Mouse (Mus musculus) midbrain, embryonic 14.5 days (tissue): ENCODE results near the gene Tnfrsf9. TPM values are rescaled to one million over a fixed set of nuclear protein-coding genes. Genes with fewer than 3 reads are reported as not detected.

Experiments used
- ATAC-seq: fragments of 200-750 bp; cut with Nextera tagmentation; 2 replicates; pipeline ENCODE4 v1.8.0; 2017; ENCODE audit warnings: moderate number of reproducible peaks, moderate library complexity; ENCODE audit not compliant: low FRiP score, low TSS enrichment
- DNase-seq: peaks from one replicate; pipeline ENCODE4 v3.0.0-alpha.2; 2015
- H3K27ac ChIP-seq: fragments of 300-500 bp; sonication (generic); replicated peaks from 2 replicates; pipeline ENCODE4 v1.5.1; 2014; ENCODE audit warnings: mild to moderate bottlenecking, low read depth, low read length, moderate library complexity
- H3K27me3 ChIP-seq: fragments of 300-500 bp; sonication (generic); 2 replicates; pipeline ENCODE4 v1.6.1; 2014; ENCODE audit warnings: low read length, control low read depth, mixed read lengths; ENCODE audit not compliant: control insufficient read depth, insufficient read depth
- H3K36me3 ChIP-seq: fragments of 300-500 bp; sonication (generic); 2 replicates; pipeline ENCODE4 v1.6.1; 2014; ENCODE audit warnings: low read length, control low read depth; ENCODE audit not compliant: control insufficient read depth, insufficient read depth
- H3K4me1 ChIP-seq: fragments of 300-500 bp; sonication (generic); 2 replicates; pipeline ENCODE4 v1.6.1; 2014; ENCODE audit warnings: mild to moderate bottlenecking, antibody characterized with exemption, low read length, control low read depth; ENCODE audit not compliant: control insufficient read depth, insufficient read depth
- H3K4me2 ChIP-seq: fragments of 300-500 bp; sonication (generic); 2 replicates; pipeline ENCODE4 v1.6.1; 2014; ENCODE audit warnings: mild to moderate bottlenecking, low read length, moderate library complexity
- H3K4me3 ChIP-seq: fragments of 300-500 bp; sonication (generic); replicated peaks from 2 replicates; pipeline ENCODE4 v1.5.1; 2014; ENCODE audit warnings: low read depth, low read length
- H3K9ac ChIP-seq: fragments of 300-500 bp; sonication (generic); replicated peaks from 2 replicates; pipeline ENCODE4 v1.6.1; 2014; ENCODE audit warnings: mild to moderate bottlenecking, low read length, moderate library complexity
- H3K9me3 ChIP-seq: fragments of 300-500 bp; sonication (generic); 2 replicates; pipeline ENCODE4 v1.6.1; 2016; ENCODE audit warnings: low read length, control low read depth, mixed read lengths; ENCODE audit not compliant: control insufficient read depth
- WGBS: fragments of 180-500 bp; shearing (Covaris S2); extraction: QIAGEN DNeasy Blood & Tissue Kit; methylation state at CpG from one replicate; pipeline ENCODE4 v1.1.7; 2014; 5-methylcytosine and 5-hydroxymethylcytosine counted together
- polyA plus RNA-seq: library from polyadenylated mRNA; unstranded; fragments of >200 nt; fragmentation: Nextera tagmentation; extraction: Ambion mirVana; gene quantifications from 2 replicates; pipeline ENCODE4 v1.2.1, GENCODE M21; 2014

Tnfrsf9 gene
- polyA plus RNA-seq, 1 experiment from 2014 or later, result 0.13 TPM

- Histone ChIP-seq H3K9ac (no peak overlapping the region), H3K27ac (no peak overlapping the region), H3K4me3 (no peak overlapping the region), H3K36me3 (no peaks in the 10 kb centered on the region), H3K4me2 (no peak overlapping the region), H3K27me3 (no peaks in the 10 kb centered on the region), H3K4me1 (0 out of 2 replicates have a peak, but pooled peaks cover 6% of the 10 kb centered on the region), H3K9me3 (no peaks in the 10 kb centered on the region)
- 78% methylated on average over 7 of the region's 7 CpGs for WGBS
- ATAC-seq (no peak), DNase-seq (no peak)
Measured at GRCm38 (mm10) chr4:150958536-150958935, 44.2 kb downstream of the Tnfrsf9 start.

DNA sequence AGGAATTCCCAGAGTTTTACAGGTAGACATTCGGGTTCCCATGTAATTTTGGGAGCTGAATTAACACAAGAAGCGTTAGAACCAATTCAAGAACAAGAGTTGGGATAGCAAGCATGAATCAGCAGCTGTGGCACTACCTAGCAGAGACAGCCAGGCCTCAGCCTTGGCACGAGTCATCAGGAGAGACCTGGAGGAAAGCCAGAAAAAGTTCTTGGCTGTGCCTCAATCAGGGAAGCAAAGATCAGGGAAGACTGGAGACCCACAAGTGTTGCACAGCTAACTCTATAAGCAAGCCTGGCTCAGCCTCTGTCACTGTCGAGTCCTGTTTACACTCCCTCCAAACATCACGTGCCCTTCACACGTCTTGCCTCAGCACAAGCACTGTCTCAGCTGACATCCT, 47.9 kb downstream of the Tnfrsf9 start:
- ATAC-seq (no peak), DNase-seq (no peak)
- Histone ChIP-seq H3K9ac (no peak overlapping the region), H3K36me3 (no peaks in the 10 kb centered on the region), H3K9me3 (no peaks in the 10 kb centered on the region), H3K27ac (no peak overlapping the region), H3K27me3 (no peaks in the 10 kb centered on the region), H3K4me2 (no peak overlapping the region), H3K4me3 (no peak overlapping the region), H3K4me1 (no peaks in the 10 kb centered on the region)
- 72% methylated on average over 6 of the region's 6 CpGs for WGBS

DNA sequence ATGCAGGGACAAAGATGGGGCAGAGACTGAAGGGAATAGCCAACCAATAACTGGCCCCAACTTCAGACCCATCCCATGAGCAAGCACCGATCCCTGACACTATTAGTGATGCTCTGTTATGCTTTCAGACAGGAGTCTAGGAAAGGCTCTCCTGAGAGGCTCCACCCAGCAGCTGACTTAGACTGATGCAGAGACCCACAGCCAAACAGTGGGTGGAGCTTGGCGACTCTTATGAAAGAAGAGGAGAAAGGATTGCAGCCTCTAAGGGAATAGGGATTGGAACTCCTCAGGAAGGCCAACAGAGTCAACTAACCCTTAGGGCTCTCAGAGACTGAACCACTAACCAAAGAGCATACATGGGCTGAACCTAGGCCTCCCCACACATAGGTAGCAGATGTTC, 49.3 kb downstream of the Tnfrsf9 start:
- WGBS, result 68% methylated on average over 2 of the region's 2 CpGs

GRCm38 (mm10) chr4:150964635-150965554, 50.5 kb downstream of the Tnfrsf9 start:
- H3K27me3 ChIP-seq, result no peaks in the 10 kb centered on the region
- H3K36me3 ChIP-seq, result no peaks in the 10 kb centered on the region
- no peak overlapping the region for H3K27ac ChIP-seq
- H3K4me2 ChIP-seq, result 0 out of 2 replicates have a peak overlapping the region, but pooled peaks have one; percentile 13
- 15% methylated on average over 25 of the region's 25 CpGs for WGBS
- no peaks in the 10 kb centered on the region for H3K4me1 ChIP-seq
- H3K9me3 ChIP-seq, result no peaks in the 10 kb centered on the region
- DNase-seq (peak; percentile 88), ATAC-seq (no peak)
- no peak overlapping the region for H3K4me3 ChIP-seq
- H3K9ac ChIP-seq, result no peak overlapping the region

More for the DNA sequence above, 49.3 kb downstream of the Tnfrsf9 start:
- Histone ChIP-seq H3K4me3 (no peak overlapping the region), H3K27ac (no peak overlapping the region), H3K9ac (no peak overlapping the region), H3K36me3 (no peaks in the 10 kb centered on the region), H3K27me3 (no peaks in the 10 kb centered on the region), H3K4me1 (no peaks in the 10 kb centered on the region), H3K4me2 (no peak overlapping the region), H3K9me3 (no peaks in the 10 kb centered on the region)
- ATAC-seq, result no peak
- DNase-seq, result no peak

GRCm38 (mm10) chr4:150965555-150965951, 51.2 kb downstream of the Tnfrsf9 start:
- no peak overlapping the region for H3K4me2 ChIP-seq
- H3K36me3 ChIP-seq, result no peaks in the 10 kb centered on the region
- H3K4me1 ChIP-seq, result no peaks in the 10 kb centered on the region
- H3K27me3 ChIP-seq, result no peaks in the 10 kb centered on the region
- ATAC-seq, result no peak
- WGBS, result 76% methylated on average over 11 of the region's 11 CpGs
- no peak overlapping the region for H3K9ac ChIP-seq
- DNase-seq, result no peak
- no peaks in the 10 kb centered on the region for H3K9me3 ChIP-seq
- no peak overlapping the region for H3K4me3 ChIP-seq
- H3K27ac ChIP-seq, result no peak overlapping the region

- no peaks in the 10 kb centered on the region for H3K27me3 ChIP-seq
- ATAC-seq, result no peak
- WGBS, result 24% methylated on average over 7 of the region's 7 CpGs
- no peak overlapping the region for H3K4me3 ChIP-seq
- peak; percentile 74 for DNase-seq
- H3K4me2 ChIP-seq, result no peak overlapping the region
- H3K36me3 ChIP-seq, result no peaks in the 10 kb centered on the region
- H3K9me3 ChIP-seq, result no peaks in the 10 kb centered on the region
- no peak overlapping the region for H3K27ac ChIP-seq
- H3K4me1 ChIP-seq, result no peaks in the 10 kb centered on the region
- H3K9ac ChIP-seq, result no peak overlapping the region
Measured at GRCm38 (mm10) chr4:150966556-150966955, 52.2 kb downstream of the Tnfrsf9 start.

- Histone ChIP-seq H3K4me2 (no peak overlapping the region), H3K9ac (no peak overlapping the region), H3K9me3 (no peaks in the 10 kb centered on the region), H3K4me3 (no peak overlapping the region), H3K4me1 (no peaks in the 10 kb centered on the region), H3K27me3 (no peaks in the 10 kb centered on the region), H3K36me3 (no peaks in the 10 kb centered on the region), H3K27ac (no peak overlapping the region)
- ATAC-seq (no peak), DNase-seq (no peak)
- 91% methylated on average over 8 of the region's 8 CpGs for WGBS
Measured at GRCm38 (mm10) chr4:150968956-150969355, 54.6 kb downstream of the Tnfrsf9 start.

- no peaks in the 10 kb centered on the region for H3K36me3 ChIP-seq
- no peak overlapping the region for H3K4me2 ChIP-seq
- no peak for DNase-seq
- 86% methylated on average over 8 of the region's 8 CpGs for WGBS
- H3K27me3 ChIP-seq, result no peaks in the 10 kb centered on the region
- H3K9ac ChIP-seq, result no peak overlapping the region
- no peaks in the 10 kb centered on the region for H3K4me1 ChIP-seq
- ATAC-seq, result no peak
- no peaks in the 10 kb centered on the region for H3K9me3 ChIP-seq
- H3K27ac ChIP-seq, result no peak overlapping the region
- H3K4me3 ChIP-seq, result no peak overlapping the region
Measured at GRCm38 (mm10) chr4:150973264-150973663, 58.9 kb downstream of the Tnfrsf9 start.

DNA sequence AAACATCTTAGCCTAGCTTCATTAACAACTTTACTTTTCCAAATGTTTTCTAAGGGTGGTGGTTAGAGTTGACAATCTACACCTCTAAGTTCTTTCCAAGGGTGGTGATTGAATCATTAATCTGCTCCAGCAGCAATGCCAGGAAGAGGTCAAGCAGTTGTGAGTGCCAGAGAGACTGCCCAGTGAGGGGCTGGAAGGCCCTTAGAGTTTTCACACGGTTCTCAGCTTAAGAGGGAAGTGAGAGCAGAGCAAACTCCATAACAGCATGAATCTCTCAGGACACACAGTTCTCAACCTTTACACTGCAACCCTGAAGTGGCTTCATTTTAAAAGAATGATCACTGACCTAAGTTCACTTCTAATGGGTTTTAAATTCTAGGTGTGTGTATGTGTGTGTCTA, 60.8 kb downstream of the Tnfrsf9 start:
- no peak for ATAC-seq
- Histone ChIP-seq H3K4me3 (no peak overlapping the region), H3K4me1 (no peaks in the 10 kb centered on the region), H3K4me2 (no peak overlapping the region), H3K9ac (no peak overlapping the region), H3K36me3 (no peaks in the 10 kb centered on the region), H3K27ac (no peak overlapping the region), H3K9me3 (no peaks in the 10 kb centered on the region), H3K27me3 (no peaks in the 10 kb centered on the region)
- WGBS, result 52% methylated on average over 1 of the region's 1 CpGs
- no peak for DNase-seq
